Mouse (Mus musculus) brain, embryonic 14.5 days (tissue): ENCODE data around the gene Ablim1.

ENCODE experiments used
- CTCF ChIP-seq: fragments of 200-500 bp; IDR thresholded peaks from 2 replicates; pipeline ENCODE4 v1.5.1; 2012; ENCODE audit warnings: inconsistent platforms, mild to moderate bottlenecking, moderate library complexity, borderline replicate concordance; ENCODE audit not compliant: insufficient read depth, insufficient read length; ENCODE audit errors: extremely low read depth
- POLR2A ChIP-seq: fragments of 200-500 bp; IDR thresholded peaks from 2 replicates; pipeline ENCODE4 v1.6.1; 2012; ENCODE audit warnings: mild to moderate bottlenecking, inconsistent platforms, borderline replicate concordance; ENCODE audit not compliant: poor library complexity, insufficient read depth, insufficient read length, severe bottlenecking; ENCODE audit errors: extremely low read depth

DNA sequence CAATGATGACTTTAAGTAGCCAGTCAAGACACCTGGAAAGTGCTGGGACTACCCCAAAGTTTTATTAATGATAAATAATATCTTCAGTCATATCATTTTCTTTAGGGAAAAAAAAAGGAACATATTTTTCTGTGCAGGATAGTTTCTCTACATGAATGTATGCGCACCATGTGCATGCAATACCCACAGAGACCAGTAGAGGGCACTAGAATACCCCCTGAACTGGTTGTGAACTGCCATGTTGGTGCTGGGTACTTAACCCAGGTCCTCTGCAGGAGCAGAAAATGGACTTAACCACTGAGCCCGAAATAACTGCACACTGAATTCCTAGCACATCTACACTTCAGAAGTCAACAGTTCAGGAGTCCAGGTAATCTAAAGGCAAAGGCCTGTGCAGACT is 257.2 kb downstream of the Ablim1 start:
- TF ChIP-seq POLR2A (no peak), CTCF (peak; percentile 40; the same call in 1 of the 2 replicates)
